Mouse (Mus musculus): ENCODE data around the gene Stap2. TPM values are rescaled to one million over a fixed set of nuclear protein-coding genes. Genes with fewer than 3 reads are reported as not detected.

Gene Stap2
- polyA plus RNA-seq, 1 experiment from 2014 or later = 5.2 TPM

DNA sequence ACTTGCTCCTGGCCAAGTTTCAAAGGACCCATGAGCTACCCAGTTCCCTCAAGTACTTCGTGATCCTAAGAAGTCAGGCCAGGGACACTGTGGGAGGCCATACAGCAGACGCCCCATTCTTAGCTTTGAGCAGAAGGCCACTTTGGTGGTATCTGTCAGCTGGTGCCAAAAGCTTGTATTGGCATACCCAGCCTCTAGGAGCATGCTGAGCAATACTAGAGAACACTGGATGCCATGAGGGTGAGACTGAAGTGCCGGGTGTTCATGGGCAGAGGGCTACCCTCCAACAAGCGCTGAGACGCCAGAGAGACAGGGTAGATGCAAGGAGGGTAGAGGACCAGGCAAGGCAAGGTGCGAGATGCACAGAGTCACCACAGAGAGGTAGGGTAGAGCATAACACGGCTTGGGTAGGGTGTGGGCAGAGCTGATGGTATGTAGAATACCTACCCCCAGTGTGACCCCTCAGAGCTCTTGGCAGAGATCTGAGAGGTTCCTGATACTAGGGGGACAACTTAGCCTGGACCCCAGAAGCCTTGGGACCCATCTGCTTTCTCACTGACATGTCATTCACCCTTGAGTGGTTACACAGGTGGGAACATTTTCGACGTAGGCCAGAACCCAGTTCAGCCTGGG is 25.0 kb upstream of the Stap2 start:
- Histone ChIP-seq H3K27ac (ENCODE audit: low read depth, low read length) (no peak overlapping the region), H3K9me3 (ENCODE audit: control insufficient read depth, low read length) (no peaks in the 10 kb centered on the region), H3K4me3 (ENCODE audit: low read depth, low read length) (no peak overlapping the region), H3K36me3 (ENCODE audit: control insufficient read depth, insufficient read depth, low read length) (peaks cover 10% of the 10 kb centered on the region; the same call in 1 of the 2 replicates), H3K27me3 (ENCODE audit: control insufficient read depth, insufficient read depth, low read length) (no peaks in the 10 kb centered on the region), H3K4me1 (ENCODE audit: control insufficient read depth, insufficient read depth, low read length) (peaks cover 5% of the 10 kb centered on the region), H3K4me2 (ENCODE audit: low read depth, low read length) (no peak overlapping the region), H3K9ac (replicated peaks; ENCODE audit: low read depth, low read length) (no peak overlapping the region)
- no peak for ATAC-seq (ENCODE audit: low read depth)
- WGBS = 92% methylated on average over 9 of the region's 9 CpGs

DNA sequence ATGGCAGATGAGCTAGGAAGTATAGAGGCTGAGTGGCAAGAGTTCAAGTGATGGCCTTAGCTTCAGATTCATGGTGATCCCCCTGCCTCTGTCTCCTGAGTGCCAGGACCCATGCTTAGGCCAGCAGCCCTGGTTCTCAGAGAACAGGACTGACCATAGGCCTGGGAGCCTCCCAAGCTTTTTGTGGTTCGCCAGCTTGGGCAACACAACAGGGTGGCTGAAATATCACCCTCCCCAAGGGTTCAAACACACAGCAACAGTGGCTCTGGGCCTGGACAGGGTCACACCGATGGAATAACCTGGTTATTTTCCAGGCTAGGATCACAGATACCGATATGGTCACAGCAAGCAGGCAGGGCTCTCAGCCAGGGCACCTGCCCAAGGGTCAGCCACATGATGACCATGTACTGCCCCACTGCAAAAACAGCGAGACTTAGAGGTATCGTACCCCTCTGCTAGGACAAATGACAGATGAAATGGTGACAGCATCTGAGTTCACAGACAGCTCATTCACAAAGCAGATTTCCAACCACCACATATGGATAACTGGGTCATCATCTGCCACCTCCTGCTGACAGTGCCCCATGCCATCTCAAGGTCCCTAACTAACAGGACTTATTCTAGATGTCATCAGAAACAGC is 22.5 kb upstream of the Stap2 start:
- H3K27me3 ChIP-seq (ENCODE audit: control insufficient read depth, insufficient read depth, low read length) = no peaks in the 10 kb centered on the region
- WGBS = 94% methylated on average over 5 of the region's 5 CpGs
- no peaks in the 10 kb centered on the region for H3K9me3 ChIP-seq (ENCODE audit: control insufficient read depth, low read length)
- H3K9ac ChIP-seq (replicated peaks; ENCODE audit: low read depth, low read length) = no peak overlapping the region
- no peak overlapping the region for H3K4me2 ChIP-seq (ENCODE audit: low read depth, low read length)
- ATAC-seq (ENCODE audit: low read depth) = no peak
- H3K27ac ChIP-seq (ENCODE audit: low read depth, low read length) = no peak overlapping the region
- no peaks in the 10 kb centered on the region for H3K36me3 ChIP-seq (ENCODE audit: control insufficient read depth, insufficient read depth, low read length)
- H3K4me1 ChIP-seq (ENCODE audit: control insufficient read depth, insufficient read depth, low read length) = no peaks in the 10 kb centered on the region; the same call in 1 of the 2 replicates
- H3K4me3 ChIP-seq (ENCODE audit: low read depth, low read length) = no peak overlapping the region

DNA sequence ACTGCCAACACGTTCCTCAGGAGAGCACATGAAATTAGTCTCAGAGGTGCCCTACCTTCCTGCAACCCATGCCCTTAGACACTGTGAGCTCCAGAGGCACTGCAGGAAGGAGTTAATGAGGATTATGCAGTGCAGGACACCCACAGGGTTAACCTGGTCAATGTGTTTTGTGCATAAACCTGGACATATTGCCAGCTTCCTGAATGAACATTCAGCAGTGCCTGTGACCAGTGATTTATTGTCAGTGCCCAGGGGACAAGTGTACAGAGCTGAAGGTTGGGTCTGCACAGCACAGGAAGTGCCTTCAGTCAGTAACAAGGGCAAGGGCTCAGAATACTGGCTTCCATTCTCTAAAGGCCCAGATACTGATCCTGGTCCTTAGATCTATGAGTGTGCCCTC is 21.5 kb upstream of the Stap2 start:
- Histone ChIP-seq H3K27ac (ENCODE audit: low read depth, low read length) (no peak overlapping the region), H3K4me2 (ENCODE audit: low read depth, low read length) (no peak overlapping the region), H3K4me3 (ENCODE audit: low read depth, low read length) (no peak overlapping the region), H3K4me1 (ENCODE audit: control insufficient read depth, insufficient read depth, low read length) (no peaks in the 10 kb centered on the region; the same call in 1 of the 2 replicates), H3K9ac (replicated peaks; ENCODE audit: low read depth, low read length) (no peak overlapping the region), H3K9me3 (ENCODE audit: control insufficient read depth, low read length) (no peaks in the 10 kb centered on the region), H3K27me3 (ENCODE audit: control insufficient read depth, insufficient read depth, low read length) (no peaks in the 10 kb centered on the region), H3K36me3 (ENCODE audit: control insufficient read depth, insufficient read depth, low read length) (no peaks in the 10 kb centered on the region)
- no peak for ATAC-seq (ENCODE audit: low read depth)
- 74% methylated on average over 1 of the region's 1 CpGs for WGBS

DNA sequence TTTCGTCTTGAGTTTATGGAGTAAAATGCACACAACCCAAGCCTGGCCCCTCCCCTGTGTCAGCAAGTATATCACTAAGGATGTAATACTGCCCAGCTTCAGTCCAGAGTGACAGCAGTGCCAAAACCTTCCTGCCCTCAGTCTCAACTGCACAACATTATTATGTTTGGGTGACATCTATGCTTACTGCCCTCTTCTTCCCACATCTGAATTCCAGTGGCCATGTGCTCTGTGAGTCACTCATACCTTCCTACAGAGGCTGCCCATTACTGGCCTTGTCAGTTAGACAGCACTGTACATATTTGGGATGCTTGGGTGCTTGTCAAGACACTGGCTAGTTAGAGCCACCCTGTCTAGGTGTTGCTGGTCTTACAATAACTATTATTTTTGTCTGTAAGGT is 20.9 kb upstream of the Stap2 start:
- H3K9me3 ChIP-seq (ENCODE audit: control insufficient read depth, low read length) = no peaks in the 10 kb centered on the region
- 90% methylated on average over 1 of the region's 1 CpGs for WGBS
- no peak for ATAC-seq (ENCODE audit: low read depth)
- H3K4me2 ChIP-seq (ENCODE audit: low read depth, low read length) = no peak overlapping the region
- no peak overlapping the region for H3K4me3 ChIP-seq (ENCODE audit: low read depth, low read length)
- H3K36me3 ChIP-seq (ENCODE audit: control insufficient read depth, insufficient read depth, low read length) = no peaks in the 10 kb centered on the region
- H3K4me1 ChIP-seq (ENCODE audit: control insufficient read depth, insufficient read depth, low read length) = peaks cover 6% of the 10 kb centered on the region; the same call in 1 of the 2 replicates
- no peak overlapping the region for H3K27ac ChIP-seq (ENCODE audit: low read depth, low read length)
- H3K9ac ChIP-seq (replicated peaks; ENCODE audit: low read depth, low read length) = no peak overlapping the region
- H3K27me3 ChIP-seq (ENCODE audit: control insufficient read depth, insufficient read depth, low read length) = no peaks in the 10 kb centered on the region

DNA sequence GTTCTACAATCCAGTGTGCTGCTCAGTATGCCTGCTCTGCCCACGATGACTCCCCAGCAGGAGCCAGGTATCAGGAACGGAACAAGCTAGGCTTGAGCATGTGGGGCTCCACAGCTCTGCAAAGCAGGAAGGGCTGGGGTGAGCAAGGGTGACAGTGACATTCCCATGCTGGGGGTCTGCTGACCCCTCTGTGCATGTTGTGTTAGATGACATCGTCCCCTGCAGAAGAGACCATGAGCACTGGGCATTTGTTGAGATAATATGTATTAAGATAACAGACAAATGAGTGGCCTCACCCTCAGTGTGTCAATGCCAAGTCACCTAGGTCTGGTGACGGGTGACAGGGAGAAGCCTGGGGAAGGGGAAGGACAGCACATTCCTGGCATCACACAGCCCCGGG is 19.5 kb upstream of the Stap2 start:
- ATAC-seq (ENCODE audit: low read depth) = no peak
- Histone ChIP-seq H3K4me2 (ENCODE audit: low read depth, low read length) (no peak overlapping the region), H3K9me3 (ENCODE audit: control insufficient read depth, low read length) (no peaks in the 10 kb centered on the region), H3K4me3 (ENCODE audit: low read depth, low read length) (no peak overlapping the region), H3K27me3 (ENCODE audit: control insufficient read depth, insufficient read depth, low read length) (no peaks in the 10 kb centered on the region), H3K27ac (ENCODE audit: low read depth, low read length) (no peak overlapping the region), H3K4me1 (ENCODE audit: control insufficient read depth, insufficient read depth, low read length) (peaks cover 6% of the 10 kb centered on the region; the same call in 1 of the 2 replicates), H3K9ac (replicated peaks; ENCODE audit: low read depth, low read length) (no peak overlapping the region), H3K36me3 (ENCODE audit: control insufficient read depth, insufficient read depth, low read length) (no peaks in the 10 kb centered on the region)
- WGBS = 84% methylated on average over 5 of the region's 5 CpGs

DNA sequence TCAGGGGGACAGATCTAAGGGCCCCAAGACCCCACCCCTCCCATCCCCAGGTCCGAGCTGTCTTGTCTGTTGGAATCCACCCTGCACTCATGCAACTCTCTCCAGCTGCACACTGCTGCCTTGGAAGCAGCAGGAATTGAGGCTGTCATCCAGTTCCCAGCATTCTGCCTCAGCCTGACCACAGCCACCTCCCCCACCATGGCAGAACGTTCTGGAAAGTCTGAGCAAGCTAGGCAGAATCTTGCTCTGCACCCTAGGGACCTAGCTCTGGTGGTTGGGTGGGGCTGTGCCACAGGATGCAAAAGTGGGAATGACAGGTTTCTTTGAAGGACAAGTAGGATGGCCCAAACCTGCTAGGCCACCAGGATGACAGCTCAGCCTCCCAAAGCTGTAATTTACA is 19.1 kb upstream of the Stap2 start:
- Histone ChIP-seq H3K9ac (replicated peaks; ENCODE audit: low read depth, low read length) (no peak overlapping the region), H3K4me1 (ENCODE audit: control insufficient read depth, insufficient read depth, low read length) (peaks cover 6% of the 10 kb centered on the region; the same call in 1 of the 2 replicates), H3K27me3 (ENCODE audit: control insufficient read depth, insufficient read depth, low read length) (no peaks in the 10 kb centered on the region), H3K4me3 (ENCODE audit: low read depth, low read length) (no peak overlapping the region), H3K9me3 (ENCODE audit: control insufficient read depth, low read length) (no peaks in the 10 kb centered on the region), H3K27ac (ENCODE audit: low read depth, low read length) (no peak overlapping the region), H3K4me2 (ENCODE audit: low read depth, low read length) (no peak overlapping the region), H3K36me3 (ENCODE audit: control insufficient read depth, insufficient read depth, low read length) (peaks cover 4% of the 10 kb centered on the region; the same call in 1 of the 2 replicates)
- WGBS = 58% methylated on average over 2 of the region's 2 CpGs
- ATAC-seq (ENCODE audit: low read depth) = no peak

DNA sequence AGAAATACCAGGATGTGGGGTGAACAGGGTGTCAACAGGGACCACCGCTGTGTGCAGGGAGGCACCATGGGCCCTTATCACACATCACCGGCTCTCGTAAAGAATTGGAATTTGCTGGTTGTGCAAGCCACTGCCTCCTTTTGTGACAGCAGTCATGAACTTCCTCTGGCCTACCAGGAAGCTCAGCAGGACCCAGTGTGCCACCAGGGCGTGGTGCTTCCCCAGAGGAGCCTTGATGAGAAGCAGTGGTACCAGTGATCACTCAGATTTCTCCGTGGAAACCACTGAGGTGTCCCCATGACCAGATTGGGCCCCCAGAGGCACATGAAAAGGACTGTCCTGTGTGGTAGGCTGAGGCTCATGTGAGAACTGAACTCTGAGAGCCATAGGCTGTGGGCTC is 18.0 kb upstream of the Stap2 start:
- Histone ChIP-seq H3K36me3 (ENCODE audit: control insufficient read depth, insufficient read depth, low read length) (peaks cover 14% of the 10 kb centered on the region; the same call in 1 of the 2 replicates), H3K27me3 (ENCODE audit: control insufficient read depth, insufficient read depth, low read length) (no peaks in the 10 kb centered on the region), H3K4me3 (ENCODE audit: low read depth, low read length) (no peak overlapping the region), H3K9ac (replicated peaks; ENCODE audit: low read depth, low read length) (no peak overlapping the region), H3K27ac (ENCODE audit: low read depth, low read length) (no peak overlapping the region), H3K4me2 (ENCODE audit: low read depth, low read length) (no peak overlapping the region), H3K9me3 (ENCODE audit: control insufficient read depth, low read length) (no peaks in the 10 kb centered on the region), H3K4me1 (ENCODE audit: control insufficient read depth, insufficient read depth, low read length) (peaks cover 6% of the 10 kb centered on the region; the same call in 1 of the 2 replicates)
- ATAC-seq (ENCODE audit: low read depth) = no peak
- 82% methylated on average over 5 of the region's 5 CpGs for WGBS

DNA sequence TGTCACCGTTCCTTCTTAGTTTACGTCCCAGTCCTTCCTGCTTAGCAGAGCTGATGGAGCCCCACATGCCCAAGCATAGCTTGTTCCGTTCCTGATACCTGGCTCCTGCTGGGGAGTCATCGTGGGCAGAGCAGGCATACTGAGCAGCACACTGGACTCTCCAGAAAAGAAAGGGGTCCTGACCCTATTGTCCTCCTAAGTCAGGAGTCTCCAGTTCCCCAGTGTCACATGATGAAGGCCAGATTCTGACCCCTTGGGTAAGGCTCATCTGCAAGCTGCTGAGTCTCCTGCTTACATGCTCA is 17.6 kb upstream of the Stap2 start:
- H3K27ac ChIP-seq (ENCODE audit: low read depth, low read length) = no peak overlapping the region
- no peak overlapping the region for H3K4me3 ChIP-seq (ENCODE audit: low read depth, low read length)
- peaks cover 6% of the 10 kb centered on the region; the same call in 1 of the 2 replicates for H3K4me1 ChIP-seq (ENCODE audit: control insufficient read depth, insufficient read depth, low read length)
- no peak overlapping the region for H3K9ac ChIP-seq (replicated peaks; ENCODE audit: low read depth, low read length)
- peaks cover 18% of the 10 kb centered on the region; the same call in 1 of the 2 replicates for H3K36me3 ChIP-seq (ENCODE audit: control insufficient read depth, insufficient read depth, low read length)
- no peaks in the 10 kb centered on the region for H3K27me3 ChIP-seq (ENCODE audit: control insufficient read depth, insufficient read depth, low read length)
- WGBS = 78% methylated on average over 4 of the region's 4 CpGs
- no peak overlapping the region for H3K4me2 ChIP-seq (ENCODE audit: low read depth, low read length)
- no peak for ATAC-seq (ENCODE audit: low read depth)
- H3K9me3 ChIP-seq (ENCODE audit: control insufficient read depth, low read length) = no peaks in the 10 kb centered on the region

DNA sequence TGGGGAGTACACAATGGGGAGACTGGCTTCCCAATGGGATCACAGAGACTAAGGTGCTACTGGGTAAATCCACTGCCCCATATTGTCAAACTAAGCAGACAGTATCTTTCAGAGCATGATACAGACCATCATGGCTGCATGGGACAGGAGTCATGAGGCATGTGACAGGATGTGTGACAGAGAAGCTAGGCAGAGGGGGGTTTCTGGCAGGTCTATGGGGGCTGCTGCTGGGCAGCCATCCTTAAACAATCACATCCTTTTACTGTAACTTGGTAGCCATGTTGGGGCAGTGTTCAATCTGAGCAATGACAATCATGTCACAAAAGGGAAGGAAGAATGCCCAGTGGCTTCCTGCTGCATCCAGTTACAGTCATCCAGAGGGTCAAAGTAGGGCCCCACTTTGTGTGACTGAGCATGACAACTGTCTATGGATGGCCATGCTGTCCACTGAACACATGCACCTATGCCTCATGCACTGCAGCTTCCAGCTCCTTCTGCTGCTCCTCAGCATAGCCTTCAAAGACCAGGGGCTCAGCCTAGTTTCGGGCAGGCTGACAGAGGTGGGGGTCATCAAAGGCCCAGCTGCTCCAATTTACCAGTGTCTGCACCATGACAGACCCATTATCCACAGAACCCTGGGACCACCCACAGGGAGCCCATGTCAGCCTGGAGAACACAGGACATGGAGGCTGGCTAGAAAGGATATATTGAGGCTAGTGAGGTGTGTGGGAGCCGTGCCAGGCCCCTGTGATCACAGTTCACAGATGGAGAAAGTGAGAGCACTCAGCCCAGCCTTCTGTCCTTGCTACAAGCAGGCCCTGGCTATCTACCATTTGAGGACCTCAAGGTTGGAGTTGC is 17.0 kb upstream of the Stap2 start:
- H3K4me2 ChIP-seq (ENCODE audit: low read depth, low read length) = no peak overlapping the region
- H3K4me3 ChIP-seq (ENCODE audit: low read depth, low read length) = no peak overlapping the region
- H3K36me3 ChIP-seq (ENCODE audit: control insufficient read depth, insufficient read depth, low read length) = peaks cover 24% of the 10 kb centered on the region
- ATAC-seq (ENCODE audit: low read depth) = no peak
- no peak overlapping the region; the same call in none of the 2 replicates for H3K27ac ChIP-seq (ENCODE audit: low read depth, low read length)
- H3K9me3 ChIP-seq (ENCODE audit: control insufficient read depth, low read length) = no peaks in the 10 kb centered on the region
- peaks cover 6% of the 10 kb centered on the region; the same call in 1 of the 2 replicates for H3K4me1 ChIP-seq (ENCODE audit: control insufficient read depth, insufficient read depth, low read length)
- H3K9ac ChIP-seq (replicated peaks; ENCODE audit: low read depth, low read length) = no peak overlapping the region
- no peaks in the 10 kb centered on the region for H3K27me3 ChIP-seq (ENCODE audit: control insufficient read depth, insufficient read depth, low read length)
- WGBS = 54% methylated on average over 2 of the region's 2 CpGs
